Mouse (Mus musculus): ENCODE measurements around the gene Gtf3c4. TPM values are rescaled to one million over a fixed set of nuclear protein-coding genes. Genes with fewer than 3 reads are reported as not detected.

Gtf3c4 gene
- polyA plus RNA-seq, 1 experiment from 2014 or later, result 24.4 TPM

DNA sequence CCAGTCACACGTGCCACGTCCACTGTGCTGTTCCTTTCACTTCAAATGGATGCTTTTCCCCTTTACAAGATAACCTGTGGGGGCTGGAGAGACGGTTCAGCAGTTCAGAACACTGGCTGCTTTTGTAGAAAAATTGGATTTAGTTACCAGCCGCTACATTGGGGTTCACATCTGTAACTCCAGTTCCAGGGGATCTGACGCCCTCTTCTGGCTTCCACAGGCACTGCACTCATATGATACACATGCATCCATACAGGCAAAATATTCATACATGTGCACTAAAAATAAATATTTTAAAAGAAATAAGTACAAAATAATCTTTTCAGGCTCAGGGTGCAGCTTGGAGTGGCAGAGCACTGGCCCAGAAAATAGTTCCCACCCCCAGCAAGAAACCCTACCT is 45.5 kb downstream of the Gtf3c4 start:
- no peak for DNase-seq (ENCODE audit: extremely low spot score, low spot score)
- 77% methylated on average over 5 of the region's 5 CpGs for WGBS
- peaks cover 35% of the 10 kb centered on the region for H3K4me1 ChIP-seq
- no peak overlapping the region for H3K27ac ChIP-seq
- H3K27me3 ChIP-seq (ENCODE audit: poor library complexity, severe bottlenecking), result peaks cover 76% of the 10 kb centered on the region
- no peak overlapping the region for H3K4me3 ChIP-seq
- H3K9me3 ChIP-seq, result no peaks in the 10 kb centered on the region
- no peaks in the 10 kb centered on the region for H3K36me3 ChIP-seq (replicated peaks)

GRCm38 (mm10) chr2:28792931-28793610 is 47.1 kb downstream of the Gtf3c4 start:
- H3K9me3 ChIP-seq, result no peaks in the 10 kb centered on the region
- H3K4me1 ChIP-seq, result peaks cover 28% of the 10 kb centered on the region
- H3K36me3 ChIP-seq (replicated peaks), result no peaks in the 10 kb centered on the region
- H3K4me3 ChIP-seq, result peak overlapping the region; percentile 18; the same call in 1 of the 2 replicates
- peak; percentile 63 for DNase-seq (ENCODE audit: extremely low spot score, low spot score)
- peak overlapping the region; percentile 79 for H3K27ac ChIP-seq
- H3K27me3 ChIP-seq (ENCODE audit: poor library complexity, severe bottlenecking), result peaks cover 81% of the 10 kb centered on the region
- 25% methylated on average over 6 of the region's 6 CpGs for WGBS

- no peak overlapping the region for H3K27ac ChIP-seq
- no peaks in the 10 kb centered on the region; the same call in 1 of the 2 replicates for H3K9me3 ChIP-seq
- no peak overlapping the region for H3K4me3 ChIP-seq
- 83% methylated on average over 6 of the region's 6 CpGs for WGBS
- H3K4me1 ChIP-seq, result peaks cover 3% of the 10 kb centered on the region; the same call in 1 of the 2 replicates
- DNase-seq (ENCODE audit: extremely low spot score, low spot score), result no peak
- H3K36me3 ChIP-seq (replicated peaks), result no peaks in the 10 kb centered on the region
- peaks cover 96% of the 10 kb centered on the region for H3K27me3 ChIP-seq (ENCODE audit: poor library complexity, severe bottlenecking)
Observed at GRCm38 (mm10) chr2:28787067-28787619, 53.0 kb downstream of the Gtf3c4 start.

GRCm38 (mm10) chr2:28786355-28787066 is 53.6 kb downstream of the Gtf3c4 start:
- Histone ChIP-seq H3K4me1 (0 out of 2 replicates have a peak, but pooled peaks cover 3% of the 10 kb centered on the region), H3K36me3 (replicated peaks) (no peaks in the 10 kb centered on the region), H3K27ac (no peak overlapping the region), H3K27me3 (ENCODE audit: poor library complexity, severe bottlenecking) (peaks cover 94% of the 10 kb centered on the region), H3K4me3 (no peak overlapping the region), H3K9me3 (no peaks in the 10 kb centered on the region; the same call in 1 of the 2 replicates)
- WGBS, result 88% methylated on average over 16 of the region's 16 CpGs
- no peak for DNase-seq (ENCODE audit: extremely low spot score, low spot score)

DNA sequence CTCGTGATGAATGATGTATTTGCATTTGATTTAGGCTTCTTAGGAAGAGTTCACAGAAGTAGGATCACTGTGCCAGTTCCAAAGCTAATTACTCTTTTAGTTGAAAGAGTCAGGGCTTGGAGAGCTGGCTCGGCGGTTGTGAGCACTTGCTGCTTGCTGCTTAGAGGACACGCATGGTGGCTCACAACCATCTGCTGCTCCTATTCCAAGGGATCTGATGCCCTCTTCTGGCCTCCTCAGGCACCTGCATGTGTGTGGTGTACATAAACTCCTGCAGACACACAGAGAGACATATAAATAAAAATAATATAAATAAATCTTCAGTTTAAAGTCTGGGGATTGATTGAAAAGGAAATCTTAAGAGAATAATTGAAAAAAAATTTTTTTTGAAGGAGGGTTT is 58.9 kb downstream of the Gtf3c4 start:
- DNase-seq (ENCODE audit: extremely low spot score, low spot score), result no peak
- H3K4me3 ChIP-seq, result no peak overlapping the region
- H3K4me1 ChIP-seq, result peaks cover 26% of the 10 kb centered on the region
- H3K36me3 ChIP-seq (replicated peaks), result no peaks in the 10 kb centered on the region
- 86% methylated on average over 4 of the region's 4 CpGs for WGBS
- no peak overlapping the region for H3K27ac ChIP-seq
- peaks cover 96% of the 10 kb centered on the region for H3K27me3 ChIP-seq (ENCODE audit: poor library complexity, severe bottlenecking)
- H3K9me3 ChIP-seq, result peaks cover 2% of the 10 kb centered on the region; the same call in 1 of the 2 replicates

DNA sequence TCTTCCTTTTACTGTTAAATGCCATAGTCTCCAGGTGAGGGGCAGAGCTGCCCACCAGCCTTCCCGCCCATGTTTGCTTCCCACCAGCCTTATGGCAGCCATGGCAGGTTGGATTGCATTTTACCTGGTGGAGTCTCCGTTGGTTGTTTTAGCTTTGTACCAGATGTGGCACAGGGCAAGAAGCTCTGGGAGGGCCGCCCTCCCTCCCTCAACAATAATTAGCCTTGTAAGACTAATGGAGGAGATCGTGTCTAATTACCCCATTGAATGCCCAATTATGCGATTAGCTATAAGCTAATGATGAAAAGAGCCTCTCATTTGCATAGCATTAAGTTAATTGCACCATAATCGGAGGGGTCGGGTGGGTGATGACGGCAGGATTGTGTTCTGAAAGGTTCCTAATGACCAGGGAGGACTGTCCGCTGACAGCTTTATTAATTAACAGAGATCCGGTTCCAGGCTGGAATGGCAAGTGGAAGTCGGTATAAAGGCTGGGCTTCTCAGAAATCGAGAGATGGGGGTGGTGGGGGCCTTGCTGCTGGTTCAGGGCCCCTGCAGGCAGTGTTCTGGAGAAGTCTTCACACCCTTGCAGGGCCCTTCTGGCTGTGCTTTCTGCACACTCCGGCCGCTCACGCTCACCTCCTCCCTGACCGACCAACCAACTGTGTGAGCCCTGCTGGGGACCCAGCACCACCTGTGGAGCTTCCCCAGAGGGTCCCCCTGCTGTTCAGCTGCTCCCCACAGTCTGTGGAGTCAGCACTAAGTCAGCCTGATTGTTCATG is 60.0 kb downstream of the Gtf3c4 start:
- Histone ChIP-seq H3K9me3 (peaks cover 2% of the 10 kb centered on the region; the same call in 1 of the 2 replicates), H3K27ac (no peak overlapping the region), H3K4me3 (no peak overlapping the region), H3K36me3 (replicated peaks) (no peaks in the 10 kb centered on the region), H3K27me3 (ENCODE audit: poor library complexity, severe bottlenecking) (peaks cover 96% of the 10 kb centered on the region), H3K4me1 (peaks cover 26% of the 10 kb centered on the region)
- DNase-seq (ENCODE audit: extremely low spot score, low spot score), result no peak
- 59% methylated on average over 16 of the region's 16 CpGs for WGBS

DNA sequence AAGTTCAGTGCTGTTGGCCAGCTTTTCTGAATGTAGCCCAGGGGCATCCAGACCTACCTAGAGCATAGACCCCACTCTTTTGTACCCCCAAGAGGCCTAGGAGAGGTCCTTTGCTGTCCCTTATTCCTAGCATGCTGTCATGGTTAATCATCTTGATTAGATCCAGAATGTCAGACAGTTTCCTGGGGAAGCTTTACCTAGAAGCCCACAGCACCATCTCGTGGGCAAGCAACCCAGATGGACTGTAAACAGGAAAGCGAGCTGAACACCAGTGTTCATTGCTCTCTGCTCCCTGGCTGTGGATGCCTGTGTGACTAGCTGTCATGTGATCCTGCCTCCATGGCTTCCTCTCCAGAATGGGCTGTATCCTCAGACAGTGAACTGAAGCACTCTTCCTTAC is 63.4 kb downstream of the Gtf3c4 start:
- 62% methylated on average over 2 of the region's 2 CpGs for WGBS
- H3K4me3 ChIP-seq, result no peak overlapping the region
- no peak for DNase-seq (ENCODE audit: extremely low spot score, low spot score)
- no peaks in the 10 kb centered on the region for H3K36me3 ChIP-seq (replicated peaks)
- peaks cover 30% of the 10 kb centered on the region for H3K4me1 ChIP-seq
- 0 out of 2 replicates have a peak, but pooled peaks cover 2% of the 10 kb centered on the region for H3K9me3 ChIP-seq
- no peak overlapping the region for H3K27ac ChIP-seq
- peaks cover 95% of the 10 kb centered on the region for H3K27me3 ChIP-seq (ENCODE audit: poor library complexity, severe bottlenecking)

DNA sequence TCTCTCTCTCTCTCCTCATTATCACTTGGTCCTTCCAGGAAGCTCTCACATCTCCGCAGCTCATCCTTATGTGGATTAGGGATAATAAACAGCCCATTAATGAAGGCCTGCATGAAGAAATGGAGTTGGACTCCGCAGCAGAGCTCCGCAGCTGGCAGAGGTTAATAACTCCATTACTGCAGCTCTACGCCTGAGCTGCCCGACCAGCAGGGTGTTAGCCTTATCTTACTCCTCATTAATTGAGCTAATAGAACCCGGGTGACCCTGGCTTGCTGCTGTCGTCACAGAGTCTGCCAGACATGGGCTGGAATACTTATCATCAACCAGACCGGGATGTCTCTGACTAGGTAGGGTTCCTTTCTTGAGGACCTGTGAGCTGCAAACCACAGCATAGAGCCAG is 66.1 kb downstream of the Gtf3c4 start:
- no peak overlapping the region for H3K27ac ChIP-seq
- H3K27me3 ChIP-seq (ENCODE audit: poor library complexity, severe bottlenecking), result peaks cover 90% of the 10 kb centered on the region
- WGBS, result 70% methylated on average over 8 of the region's 8 CpGs
- no peak overlapping the region for H3K4me3 ChIP-seq
- no peak for DNase-seq (ENCODE audit: extremely low spot score, low spot score)
- H3K9me3 ChIP-seq, result no peaks in the 10 kb centered on the region
- H3K4me1 ChIP-seq, result peaks cover 26% of the 10 kb centered on the region
- no peaks in the 10 kb centered on the region for H3K36me3 ChIP-seq (replicated peaks)

Other genes with a start within 250 kb of the Gtf3c4 start
- 4.7 and 5.4 TPM in 2 replicates for gene Gfi1b, start 218.4 kb downstream of the Gtf3c4 start, polyA plus RNA-seq (2016; fragmentation: Nextera tagmentation; extraction: Ambion mirVana)
- gene Tsc1, start 199.1 kb downstream of the Gtf3c4 start, polyA plus RNA-seq (2016; fragmentation: Nextera tagmentation; extraction: Ambion mirVana), result 22.9 and 26.5 TPM in 2 replicates
- 2.7 and 3.3 TPM in 2 replicates for gene Spaca9, start 140.6 kb downstream of the Gtf3c4 start, polyA plus RNA-seq (2016; fragmentation: Nextera tagmentation; extraction: Ambion mirVana)
- gene Ak8, start 140.2 kb downstream of the Gtf3c4 start, polyA plus RNA-seq (2016; fragmentation: Nextera tagmentation; extraction: Ambion mirVana), result 0.68 and 0.69 TPM in 2 replicates
- 20.9 and 22.9 TPM in 2 replicates for gene Ddx31, start within 50 bp of the Gtf3c4 start, polyA plus RNA-seq (2016; fragmentation: Nextera tagmentation; extraction: Ambion mirVana)
- gene Barhl1, start 76.3 kb upstream of the Gtf3c4 start, polyA plus RNA-seq (2016; fragmentation: Nextera tagmentation; extraction: Ambion mirVana), result 0.17 and 0.74 TPM in 2 replicates
- 0.67 and 0.74 TPM in 2 replicates for gene Cfap77, start 214.7 kb upstream of the Gtf3c4 start, polyA plus RNA-seq (2016; fragmentation: Nextera tagmentation; extraction: Ambion mirVana)
- 11.4 and 13.6 TPM in 2 replicates for gene Ttf1, start 219.9 kb upstream of the Gtf3c4 start, polyA plus RNA-seq (2016; fragmentation: Nextera tagmentation; extraction: Ambion mirVana)